Mouse (Mus musculus): ENCODE data around the gene Bcan.
A peak's percentile ranks its signal among the peaks of the same experiment; 100 is the strongest.

DNA sequence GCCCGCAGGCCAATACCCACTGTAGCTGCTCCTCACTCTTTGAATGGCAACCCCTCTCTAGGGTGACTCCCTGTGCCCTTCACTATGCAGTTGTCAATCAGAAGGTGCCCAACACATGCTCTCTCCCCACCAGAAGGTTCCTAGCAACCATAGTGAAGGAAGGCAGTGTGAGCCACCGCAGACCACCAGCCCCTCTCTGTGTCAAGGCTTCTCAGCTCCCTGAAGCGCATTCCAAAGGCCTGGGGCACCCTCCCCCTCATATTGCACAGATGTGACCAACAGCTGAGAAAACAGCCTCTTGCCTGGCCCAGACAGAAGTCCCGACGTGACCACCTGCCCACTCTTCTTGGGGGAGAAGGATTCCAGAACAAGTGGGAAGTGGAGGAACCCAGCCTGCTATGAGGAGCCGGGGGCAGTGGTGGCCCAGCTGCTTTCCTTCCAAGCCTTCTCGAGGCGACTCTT lies 27.8 kb downstream of the Bcan start:
- TF ChIP-seq POLR2A (IDR thresholded peaks at IDR 0.05; ENCODE audit: insufficient read length, low read depth) (peak; percentile 47), USF1 (IDR thresholded peaks at IDR 0.05; ENCODE audit: low read depth) (no peak)
